Mouse (Mus musculus): ENCODE results near the gene Ctnnd2. TPM values are rescaled to one million over a fixed set of nuclear protein-coding genes. Genes with fewer than 3 reads are reported as not detected.

The Ctnnd2 gene
- polyA plus RNA-seq, 1 experiment from 2014 or later, result 17.2 TPM

DNA sequence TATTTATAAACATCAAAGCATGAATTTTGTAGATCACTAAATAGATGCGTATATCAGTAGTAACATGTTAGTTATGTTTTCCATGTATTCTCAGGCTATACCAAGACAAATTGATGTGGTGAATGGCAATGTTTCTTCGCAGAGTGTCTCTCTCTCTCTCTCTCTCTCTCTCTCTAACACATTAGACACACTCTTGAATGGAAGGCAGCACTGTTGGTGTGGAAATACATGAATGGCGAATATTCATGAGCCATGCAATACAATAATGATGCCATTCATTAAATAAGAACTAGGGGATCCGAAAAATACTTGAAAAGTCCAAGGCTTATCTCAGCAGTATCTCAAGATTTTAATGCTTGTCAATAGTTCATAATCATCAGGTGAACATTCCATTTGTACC, 106.2 kb downstream of the Ctnnd2 start:
- no peaks in the 10 kb centered on the region for H3K27me3 ChIP-seq (ENCODE audit: control insufficient read depth, insufficient read depth, low read depth, low read length)
- no peaks in the 10 kb centered on the region for H3K4me1 ChIP-seq (replicated peaks; ENCODE audit: control insufficient read depth, insufficient read depth, low read length)
- no peak overlapping the region for H3K4me2 ChIP-seq (ENCODE audit: low read depth, low read length)
- H3K27ac ChIP-seq (ENCODE audit: low read length), result no peak overlapping the region
- WGBS, result 84% methylated on average over 4 of the region's 4 CpGs
- H3K4me3 ChIP-seq (ENCODE audit: low read length), result no peak overlapping the region
- no peak overlapping the region for H3K9ac ChIP-seq (ENCODE audit: low read length)
- ATAC-seq (ENCODE audit: low read depth), result no peak
- no peaks in the 10 kb centered on the region for H3K9me3 ChIP-seq (ENCODE audit: control insufficient read depth, low read length)
- H3K36me3 ChIP-seq (ENCODE audit: control insufficient read depth, insufficient read depth, low read length), result no peaks in the 10 kb centered on the region

DNA sequence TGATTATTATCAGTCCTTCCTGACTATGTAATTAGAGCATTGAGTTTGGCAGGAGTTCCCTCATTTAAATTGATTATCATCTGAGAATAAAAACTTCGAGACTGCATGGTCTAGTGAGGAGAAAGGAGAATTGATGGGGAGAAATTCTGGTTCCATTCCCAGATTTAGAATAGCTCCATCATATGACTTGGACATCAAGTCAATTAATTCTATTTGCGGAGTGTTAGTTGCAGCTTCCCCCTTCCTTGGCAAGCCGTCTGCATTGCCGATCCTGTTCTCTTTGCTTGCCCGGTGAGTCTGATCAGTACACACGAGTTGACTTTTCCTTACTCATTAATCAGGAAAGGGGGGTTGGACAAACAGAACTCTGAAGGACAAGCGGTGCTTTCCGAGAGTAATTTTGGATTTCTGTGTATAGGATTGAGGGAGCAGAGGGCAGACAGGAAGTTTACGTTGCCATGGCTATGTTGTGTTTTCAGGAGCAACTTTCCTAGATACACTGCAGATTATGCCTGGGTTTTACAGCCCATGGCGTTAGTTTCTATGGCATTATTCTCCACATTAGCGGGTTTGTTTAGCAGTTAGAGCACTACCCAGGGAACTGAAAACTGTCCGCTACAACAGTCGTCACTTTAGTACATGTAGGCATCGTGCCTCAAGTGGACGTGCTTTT, 113.3 kb downstream of the Ctnnd2 start:
- Histone ChIP-seq H3K9me3 (ENCODE audit: control insufficient read depth, low read length) (no peaks in the 10 kb centered on the region), H3K27me3 (ENCODE audit: control insufficient read depth, insufficient read depth, low read depth, low read length) (no peaks in the 10 kb centered on the region), H3K4me2 (ENCODE audit: low read depth, low read length) (peak overlapping the region; percentile 22; the same call in 1 of the 2 replicates), H3K9ac (ENCODE audit: low read length) (no peak overlapping the region), H3K27ac (ENCODE audit: low read length) (no peak overlapping the region), H3K36me3 (ENCODE audit: control insufficient read depth, insufficient read depth, low read length) (no peaks in the 10 kb centered on the region), H3K4me1 (replicated peaks; ENCODE audit: control insufficient read depth, insufficient read depth, low read length) (no peaks in the 10 kb centered on the region), H3K4me3 (ENCODE audit: low read length) (no peak overlapping the region)
- ATAC-seq (ENCODE audit: low read depth), result no peak
- WGBS, result 45% methylated on average over 15 of the region's 15 CpGs

DNA sequence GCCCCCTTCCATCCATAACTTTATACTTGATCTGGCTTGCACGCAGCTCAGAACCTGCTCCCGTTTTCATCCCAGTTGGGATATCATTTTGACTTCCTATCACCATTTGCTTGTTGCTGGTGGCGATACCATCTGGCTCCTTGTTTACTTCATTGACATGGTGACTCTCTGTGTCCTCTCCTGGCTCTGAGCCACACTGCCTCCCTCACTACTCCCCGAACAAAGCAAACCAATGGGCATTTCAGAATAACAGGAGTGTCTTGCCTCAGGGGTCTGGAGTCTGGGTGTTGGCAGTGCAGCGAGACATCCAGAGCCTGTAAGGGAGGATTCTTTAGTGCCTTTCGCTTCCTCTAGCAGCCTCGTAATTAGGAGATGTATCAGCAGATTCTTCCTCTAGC, 113.9 kb downstream of the Ctnnd2 start:
- no peak overlapping the region for H3K4me3 ChIP-seq (ENCODE audit: low read length)
- H3K9ac ChIP-seq (ENCODE audit: low read length), result no peak overlapping the region
- H3K9me3 ChIP-seq (ENCODE audit: control insufficient read depth, low read length), result no peaks in the 10 kb centered on the region
- no peaks in the 10 kb centered on the region for H3K27me3 ChIP-seq (ENCODE audit: control insufficient read depth, insufficient read depth, low read depth, low read length)
- no peaks in the 10 kb centered on the region for H3K4me1 ChIP-seq (replicated peaks; ENCODE audit: control insufficient read depth, insufficient read depth, low read length)
- no peak overlapping the region for H3K27ac ChIP-seq (ENCODE audit: low read length)
- 74% methylated on average over 7 of the region's 7 CpGs for whole genome bisulfite sequencing
- no peaks in the 10 kb centered on the region for H3K36me3 ChIP-seq (ENCODE audit: control insufficient read depth, insufficient read depth, low read length)
- no peak for ATAC-seq (ENCODE audit: low read depth)
- H3K4me2 ChIP-seq (ENCODE audit: low read depth, low read length), result no peak overlapping the region

DNA sequence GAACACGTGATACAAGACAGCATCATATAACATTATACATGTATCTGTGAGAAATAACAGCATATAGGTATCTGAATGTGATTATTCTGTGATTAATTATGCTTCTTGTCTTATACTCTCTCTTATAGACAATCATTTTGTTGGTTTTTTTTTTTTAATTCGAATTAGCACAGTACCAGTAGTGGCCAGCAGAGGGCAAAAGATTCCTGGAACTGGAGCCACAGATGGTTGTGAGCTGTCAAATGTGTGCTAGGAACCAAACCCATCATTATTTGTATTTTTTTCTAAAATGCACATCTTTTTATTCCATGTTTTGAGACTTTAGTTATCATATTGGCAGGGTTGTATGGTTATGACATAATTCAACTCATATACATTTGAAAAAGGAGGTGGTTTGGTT, 130.4 kb downstream of the Ctnnd2 start:
- no peaks in the 10 kb centered on the region for H3K36me3 ChIP-seq (ENCODE audit: control insufficient read depth, insufficient read depth, low read length)
- peaks cover 4% of the 10 kb centered on the region; the same call in 1 of the 2 replicates for H3K9me3 ChIP-seq (ENCODE audit: control insufficient read depth, low read length)
- no peak overlapping the region for H3K27ac ChIP-seq (ENCODE audit: low read length)
- H3K4me2 ChIP-seq (ENCODE audit: low read depth, low read length), result no peak overlapping the region
- no peak overlapping the region for H3K9ac ChIP-seq (ENCODE audit: low read length)
- H3K4me1 ChIP-seq (replicated peaks; ENCODE audit: control insufficient read depth, insufficient read depth, low read length), result no peaks in the 10 kb centered on the region
- ATAC-seq (ENCODE audit: low read depth), result no peak
- H3K27me3 ChIP-seq (ENCODE audit: control insufficient read depth, insufficient read depth, low read depth, low read length), result no peaks in the 10 kb centered on the region
- WGBS, result 70% methylated on average over 2 of the region's 2 CpGs
- H3K4me3 ChIP-seq (ENCODE audit: low read length), result no peak overlapping the region

DNA sequence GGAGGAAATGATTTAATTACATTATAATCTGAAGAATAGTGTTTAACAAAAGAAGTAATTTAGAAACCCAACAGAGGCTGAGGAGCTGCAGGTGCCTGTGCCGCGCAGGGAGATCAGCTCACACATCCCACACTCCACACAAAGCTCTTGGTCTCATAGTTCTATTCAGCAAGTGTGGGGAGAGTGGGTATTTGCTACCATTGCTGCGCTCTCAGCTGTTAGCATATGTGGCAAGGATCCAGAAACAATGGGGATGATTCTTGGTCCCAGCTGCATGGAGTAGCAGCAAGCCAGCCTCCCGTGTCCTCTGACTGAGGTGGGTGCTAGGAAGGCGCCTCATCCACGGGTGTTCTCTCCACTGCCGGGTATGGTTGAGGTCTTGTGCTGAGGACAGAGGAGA, 134.0 kb downstream of the Ctnnd2 start:
- Histone ChIP-seq H3K9me3 (ENCODE audit: control insufficient read depth, low read length) (no peaks in the 10 kb centered on the region), H3K4me2 (ENCODE audit: low read depth, low read length) (no peak overlapping the region), H3K9ac (ENCODE audit: low read length) (no peak overlapping the region), H3K36me3 (ENCODE audit: control insufficient read depth, insufficient read depth, low read length) (no peaks in the 10 kb centered on the region), H3K4me1 (replicated peaks; ENCODE audit: control insufficient read depth, insufficient read depth, low read length) (no peaks in the 10 kb centered on the region), H3K27ac (ENCODE audit: low read length) (no peak overlapping the region), H3K4me3 (ENCODE audit: low read length) (no peak overlapping the region), H3K27me3 (ENCODE audit: control insufficient read depth, insufficient read depth, low read depth, low read length) (no peaks in the 10 kb centered on the region)
- no peak for ATAC-seq (ENCODE audit: low read depth)
- WGBS, result 89% methylated on average over 7 of the region's 7 CpGs

DNA sequence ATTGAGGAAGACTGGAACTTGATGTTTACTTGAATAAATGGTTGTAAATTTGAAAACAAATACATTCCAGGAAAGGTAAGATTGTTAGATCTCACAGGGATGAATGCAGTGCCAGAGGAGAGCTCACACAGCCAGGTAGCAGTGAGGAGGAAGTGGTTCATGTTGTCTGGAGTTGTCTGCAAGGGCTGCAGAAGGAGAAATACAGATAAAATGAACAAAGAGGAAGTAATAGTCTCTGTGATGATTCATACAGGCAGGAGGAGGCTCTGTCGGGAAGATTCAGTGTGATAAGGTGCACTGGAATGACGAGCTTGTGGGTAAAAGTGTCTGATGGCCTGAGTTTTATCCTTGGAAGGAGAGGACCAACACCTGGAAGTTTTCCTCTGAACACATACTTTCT, 150.2 kb downstream of the Ctnnd2 start:
- Histone ChIP-seq H3K4me1 (replicated peaks; ENCODE audit: control insufficient read depth, insufficient read depth, low read length) (no peaks in the 10 kb centered on the region), H3K36me3 (ENCODE audit: control insufficient read depth, insufficient read depth, low read length) (no peaks in the 10 kb centered on the region), H3K9ac (ENCODE audit: low read length) (no peak overlapping the region), H3K4me2 (ENCODE audit: low read depth, low read length) (no peak overlapping the region), H3K4me3 (ENCODE audit: low read length) (no peak overlapping the region), H3K9me3 (ENCODE audit: control insufficient read depth, low read length) (no peaks in the 10 kb centered on the region), H3K27me3 (ENCODE audit: control insufficient read depth, insufficient read depth, low read depth, low read length) (no peaks in the 10 kb centered on the region), H3K27ac (ENCODE audit: low read length) (no peak overlapping the region)
- no peak for ATAC-seq (ENCODE audit: low read depth)
- WGBS, result 46% methylated on average over 2 of the region's 2 CpGs

GRCm38 (mm10) chr15:30333336-30334310, 161.2 kb downstream of the Ctnnd2 start:
- Histone ChIP-seq H3K4me2 (ENCODE audit: low read depth, low read length) (no peak overlapping the region), H3K27me3 (ENCODE audit: control insufficient read depth, insufficient read depth, low read depth, low read length) (no peaks in the 10 kb centered on the region), H3K9ac (ENCODE audit: low read length) (no peak overlapping the region), H3K9me3 (ENCODE audit: control insufficient read depth, low read length) (no peaks in the 10 kb centered on the region), H3K4me1 (replicated peaks; ENCODE audit: control insufficient read depth, insufficient read depth, low read length) (no peaks in the 10 kb centered on the region), H3K36me3 (ENCODE audit: control insufficient read depth, insufficient read depth, low read length) (no peaks in the 10 kb centered on the region), H3K4me3 (ENCODE audit: low read length) (no peak overlapping the region), H3K27ac (ENCODE audit: low read length) (no peak overlapping the region)
- WGBS, result 76% methylated on average over 2 of the region's 2 CpGs
- ATAC-seq (ENCODE audit: low read depth), result no peak

GRCm38 (mm10) chr15:30338585-30339197, 166.3 kb downstream of the Ctnnd2 start:
- WGBS, result 28% methylated on average over 6 of the region's 6 CpGs
- no peaks in the 10 kb centered on the region for H3K27me3 ChIP-seq (ENCODE audit: control insufficient read depth, insufficient read depth, low read depth, low read length)
- no peak overlapping the region for H3K27ac ChIP-seq (ENCODE audit: low read length)
- no peak overlapping the region for H3K9ac ChIP-seq (ENCODE audit: low read length)
- no peaks in the 10 kb centered on the region for H3K9me3 ChIP-seq (ENCODE audit: control insufficient read depth, low read length)
- no peak overlapping the region for H3K4me3 ChIP-seq (ENCODE audit: low read length)
- H3K36me3 ChIP-seq (ENCODE audit: control insufficient read depth, insufficient read depth, low read length), result no peaks in the 10 kb centered on the region
- ATAC-seq (ENCODE audit: low read depth), result no peak
- no peak overlapping the region for H3K4me2 ChIP-seq (ENCODE audit: low read depth, low read length)
- no peaks in the 10 kb centered on the region for H3K4me1 ChIP-seq (replicated peaks; ENCODE audit: control insufficient read depth, insufficient read depth, low read length)

DNA sequence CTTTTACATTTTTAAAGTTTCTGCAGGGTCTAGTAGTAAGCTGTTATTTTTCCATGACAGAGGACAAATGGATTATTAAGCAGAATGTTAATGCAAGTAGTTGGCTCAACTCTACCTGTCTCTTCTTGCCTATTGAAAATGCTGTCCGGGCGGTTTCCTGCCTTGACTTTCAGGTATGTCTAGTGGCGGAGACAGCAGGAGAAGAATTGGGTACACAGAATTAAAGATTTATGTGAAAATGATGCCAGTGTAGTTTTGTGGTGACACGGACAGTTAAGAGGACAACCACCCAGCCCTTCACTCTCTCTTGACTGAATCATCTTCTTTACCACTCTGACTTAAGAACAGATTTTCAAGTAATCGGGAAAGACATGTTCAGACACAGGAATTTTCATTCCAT, 173.4 kb downstream of the Ctnnd2 start:
- Histone ChIP-seq H3K4me2 (ENCODE audit: low read depth, low read length) (no peak overlapping the region), H3K4me1 (replicated peaks; ENCODE audit: control insufficient read depth, insufficient read depth, low read length) (no peaks in the 10 kb centered on the region), H3K27ac (ENCODE audit: low read length) (no peak overlapping the region), H3K36me3 (ENCODE audit: control insufficient read depth, insufficient read depth, low read length) (no peaks in the 10 kb centered on the region), H3K9ac (ENCODE audit: low read length) (no peak overlapping the region), H3K9me3 (ENCODE audit: control insufficient read depth, low read length) (no peaks in the 10 kb centered on the region), H3K4me3 (ENCODE audit: low read length) (no peak overlapping the region), H3K27me3 (ENCODE audit: control insufficient read depth, insufficient read depth, low read depth, low read length) (no peaks in the 10 kb centered on the region)
- WGBS, result 82% methylated on average over 5 of the region's 5 CpGs
- no peak for ATAC-seq (ENCODE audit: low read depth)
